Mouse (Mus musculus): ENCODE results near the gene Grn.
A peak's percentile ranks its signal among the peaks of the same experiment; 100 is the strongest.

Gene Grn

DNA sequence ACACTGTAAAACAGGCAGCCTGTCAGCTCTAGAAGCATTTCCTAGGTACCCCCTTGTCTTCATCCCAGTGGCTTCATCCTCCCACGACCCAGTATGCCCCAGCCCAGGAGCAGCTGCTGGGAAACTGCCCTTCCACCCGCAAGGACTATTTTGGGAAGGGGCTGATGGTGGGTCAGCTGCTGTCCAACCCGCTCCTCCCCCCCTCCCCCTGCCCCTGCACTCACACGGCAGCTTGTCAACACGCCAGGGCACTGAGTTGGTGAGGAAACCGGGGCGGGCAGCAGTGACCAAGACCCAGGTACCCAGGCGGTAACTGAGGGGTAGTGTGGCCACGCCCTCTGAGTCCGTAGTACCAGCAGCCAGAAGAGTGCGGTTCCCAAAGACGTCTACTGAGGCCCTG is 13.6 kb downstream of the Grn start:
- no peak for DNase-seq (ENCODE audit: low spot score)

DNA sequence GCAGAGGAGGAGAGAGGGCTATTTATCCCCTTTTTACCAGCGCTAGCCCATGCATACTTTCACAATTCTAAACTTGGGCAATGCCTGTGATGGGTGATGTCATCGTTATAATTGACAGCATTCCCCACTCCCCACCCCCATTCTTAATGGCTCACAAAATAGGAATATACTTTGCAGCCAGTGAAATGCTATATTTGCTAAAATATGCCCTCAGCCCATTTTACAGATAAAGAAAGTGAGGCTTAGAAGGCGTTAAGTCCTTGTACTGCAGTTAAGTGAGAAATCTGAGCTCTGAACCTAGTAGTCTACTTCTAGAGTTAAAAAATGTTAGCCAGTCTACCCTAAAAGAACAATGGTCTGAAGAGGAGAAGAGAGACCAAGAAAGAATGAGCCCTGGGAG is 14.2 kb downstream of the Grn start:
- DNase-seq (ENCODE audit: low spot score) = no peak

DNA sequence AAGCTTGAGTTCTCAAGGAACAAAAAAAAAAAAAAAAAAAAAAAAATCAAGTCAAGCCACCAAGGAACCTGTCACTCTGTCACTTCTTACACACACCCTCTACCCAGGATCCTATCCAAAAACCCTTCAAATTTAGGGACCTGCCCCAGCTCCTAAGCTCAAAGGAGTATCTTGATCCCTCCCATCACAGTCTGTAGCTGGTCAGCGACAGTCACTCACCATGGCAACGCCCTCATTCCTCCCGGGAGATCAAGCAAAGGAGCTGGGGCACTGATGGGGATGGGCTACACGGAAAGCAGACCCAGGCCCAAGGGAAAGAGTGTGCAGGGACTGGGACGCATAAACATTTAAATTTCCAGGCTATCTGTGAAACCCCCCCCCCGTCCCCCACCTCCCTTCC is 14.7 kb downstream of the Grn start:
- DNase-seq (ENCODE audit: low spot score) = no peak

DNA sequence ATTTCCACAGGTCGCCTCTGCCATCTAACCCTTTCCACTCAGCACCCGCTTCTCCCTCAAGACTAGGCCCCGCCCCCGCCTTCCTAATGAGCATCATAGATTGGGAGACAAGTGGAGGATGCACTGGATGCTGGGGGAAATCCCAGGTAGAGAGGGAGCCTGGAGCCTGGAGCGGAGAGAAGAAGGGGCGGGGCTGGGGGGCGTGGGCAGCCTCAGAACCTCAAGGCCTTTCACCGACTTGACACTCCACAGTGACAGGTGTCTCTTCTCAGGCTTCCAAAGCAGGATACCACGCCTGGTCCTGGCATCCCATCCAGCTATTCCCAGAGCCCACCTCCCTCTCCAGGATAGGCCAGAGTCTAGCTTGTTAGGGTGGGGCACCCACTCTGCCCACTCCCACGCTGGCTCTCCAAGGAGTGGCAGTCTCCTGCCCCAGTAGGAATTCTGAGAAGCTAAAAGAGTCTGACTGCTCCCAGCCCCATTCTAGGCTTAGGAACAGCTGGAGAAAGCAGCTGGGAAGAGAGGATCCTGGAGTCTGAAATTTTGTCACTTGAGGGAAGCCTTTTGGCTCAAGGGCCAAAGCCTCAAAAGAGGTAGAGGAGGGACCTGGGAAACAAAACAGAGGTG is 15.3 kb downstream of the Grn start:
- no peak for DNase-seq (ENCODE audit: low spot score)

DNA sequence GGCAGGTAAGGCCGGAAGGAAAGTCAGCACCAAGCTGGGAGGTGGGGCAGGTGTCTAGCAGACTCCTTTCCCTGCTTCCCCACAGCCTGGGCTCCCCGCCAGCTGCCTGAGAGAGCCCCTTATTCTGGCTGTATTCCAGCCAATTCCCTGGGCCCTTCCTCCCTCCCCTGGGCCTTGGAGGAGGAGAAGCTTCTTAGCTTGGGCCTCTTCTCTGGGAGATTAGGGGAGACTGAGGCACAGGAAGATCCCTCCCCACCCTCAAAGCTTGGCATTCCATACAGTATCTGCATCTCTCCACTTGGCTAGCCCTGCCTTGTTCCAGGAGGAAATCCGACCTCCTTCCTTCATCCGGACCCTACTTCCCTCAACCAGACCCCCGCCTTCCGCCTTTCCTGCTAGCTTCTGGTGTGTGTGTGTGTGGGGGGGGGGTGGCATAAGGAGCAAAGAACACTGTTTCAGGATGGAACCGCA is 15.8 kb downstream of the Grn start:
- no peak for DNase-seq (ENCODE audit: low spot score)

DNA sequence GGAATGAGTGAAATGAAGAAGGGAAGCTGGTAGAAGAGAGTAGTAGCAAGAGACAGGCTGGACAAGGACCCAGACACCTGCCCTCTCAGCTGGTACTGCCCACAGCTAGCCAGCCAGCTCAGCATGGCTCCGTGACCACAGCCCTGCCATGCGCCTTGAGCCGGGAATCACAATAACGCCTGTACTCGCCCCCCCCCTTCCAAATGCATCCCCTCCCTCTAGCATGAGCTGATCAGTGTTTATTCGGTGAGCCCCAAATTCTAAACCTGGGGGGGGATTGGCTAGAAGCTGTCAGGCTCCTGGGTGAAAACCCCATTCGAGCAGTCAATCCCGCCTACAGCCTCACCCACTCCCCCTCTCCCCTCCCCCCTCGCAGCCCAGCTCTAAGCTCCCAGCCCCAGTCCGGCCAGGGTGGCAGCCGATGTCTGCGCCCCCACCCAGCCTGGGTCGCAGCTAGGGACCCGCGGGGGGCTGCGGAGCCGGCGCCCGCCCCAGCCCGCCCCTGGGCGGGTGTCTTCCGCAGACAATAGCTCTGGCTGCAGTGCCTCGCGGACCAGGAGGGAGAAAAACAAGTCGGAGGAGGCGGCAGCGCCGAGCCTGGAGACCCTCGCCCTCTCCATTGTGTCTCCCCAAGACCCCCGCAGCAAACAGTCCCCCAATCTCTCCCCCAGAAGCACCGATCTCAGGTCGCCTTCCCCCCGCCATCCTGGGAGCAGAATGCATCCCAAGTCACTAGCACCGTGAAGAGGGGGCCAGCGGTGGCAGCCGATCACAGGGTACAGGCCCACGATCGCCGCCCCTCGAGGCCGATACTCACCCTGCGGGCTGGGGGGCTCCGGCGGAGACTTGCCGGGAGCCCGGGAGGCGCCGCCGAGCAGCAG is 16.7 kb downstream of the Grn start:
- DNase-seq (ENCODE audit: low spot score) = no peak

DNA sequence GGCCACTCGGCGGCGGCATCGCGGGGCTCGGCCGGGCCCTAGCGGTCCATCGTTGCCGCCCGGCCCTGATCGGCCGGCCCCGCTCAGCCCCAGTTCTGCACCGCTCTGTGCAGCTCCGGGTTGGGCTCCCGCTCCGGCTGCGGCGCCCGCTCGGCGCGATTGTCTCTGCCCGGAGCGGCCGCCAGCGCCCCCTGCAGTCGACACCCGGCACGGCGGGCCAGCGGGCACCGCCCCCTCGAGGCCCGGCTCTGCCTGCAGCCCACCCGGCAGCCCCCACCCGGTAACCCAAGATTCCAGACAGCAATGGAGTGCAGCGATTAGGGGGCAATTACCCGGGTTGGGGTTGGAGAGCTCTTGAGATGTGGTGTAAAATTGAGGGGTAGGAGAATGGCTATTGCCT is 17.4 kb downstream of the Grn start, which contains the start of gene Fam171a2:
TSS of gene Fam171a2 (minus strand) at position 186 of the 400 bp plus-strand sequence.
- DNase-seq (ENCODE audit: low spot score) = peak; percentile 85

DNA sequence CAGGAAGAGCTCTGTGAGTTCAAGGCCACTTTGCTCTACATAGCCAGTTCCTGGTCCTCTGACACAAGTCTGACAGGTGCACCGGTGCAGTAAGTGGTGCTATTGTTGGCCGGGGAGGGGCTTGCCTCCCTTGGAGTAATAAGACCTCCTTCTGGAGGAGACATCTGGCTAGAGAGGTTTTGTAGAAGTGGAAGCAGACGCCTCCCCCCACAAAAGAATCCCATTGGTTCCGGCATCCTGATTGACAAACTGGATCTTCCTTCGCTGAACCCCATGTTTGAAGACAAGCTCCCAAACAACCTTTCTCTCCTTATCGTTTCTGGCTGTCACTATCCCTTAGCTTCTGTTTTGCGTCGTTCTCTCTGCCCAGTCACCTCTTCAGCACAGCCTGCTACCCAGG is 18.2 kb downstream of the Grn start:
- no peak for DNase-seq (ENCODE audit: low spot score)

DNA sequence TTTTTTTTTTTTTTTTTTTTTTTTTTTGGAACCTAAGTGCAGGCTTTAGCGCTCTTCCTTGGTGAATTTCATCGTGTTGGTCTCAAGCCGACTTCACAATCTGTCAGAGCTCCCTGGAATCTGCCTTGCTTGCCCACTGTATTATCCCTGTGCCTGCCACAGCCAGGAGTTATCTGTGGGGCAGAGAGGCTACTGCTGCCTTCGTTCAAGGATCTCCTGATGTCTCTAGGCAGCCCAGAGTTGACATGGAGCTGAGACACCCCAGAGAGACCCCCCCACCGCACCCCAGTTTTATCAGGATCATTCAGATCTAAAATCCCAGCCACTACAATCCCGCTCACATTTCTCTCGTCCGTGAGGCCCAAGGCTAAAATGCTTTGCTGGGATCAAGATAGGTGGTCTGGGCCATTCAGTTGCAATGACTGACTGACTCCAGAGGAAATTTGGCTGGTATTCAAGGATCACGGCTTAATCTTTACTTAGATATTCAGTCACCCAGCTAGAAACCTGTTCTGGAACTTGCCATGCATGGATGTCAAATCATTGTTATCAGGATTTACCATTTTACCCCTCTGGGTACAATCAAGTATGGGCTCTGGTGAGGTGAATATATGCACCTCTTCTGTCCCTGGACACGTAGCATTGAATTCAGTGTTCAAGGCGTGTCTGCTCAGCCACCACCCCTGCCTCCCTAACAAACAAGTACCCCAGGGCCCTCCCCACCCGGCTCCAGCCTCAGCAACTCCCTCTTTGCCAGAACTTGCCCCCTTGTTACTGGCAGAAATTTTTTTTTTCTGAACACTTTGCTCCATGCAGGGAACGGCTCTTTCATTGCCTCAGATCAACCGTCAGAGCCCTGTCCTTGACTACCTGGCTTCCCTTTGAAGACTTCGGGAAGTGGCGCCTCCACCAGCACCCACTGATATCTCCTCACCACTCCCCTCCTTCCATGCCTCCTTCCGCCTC is 19.2 kb downstream of the Grn start:
- DNase-seq (ENCODE audit: low spot score) = no peak

DNA sequence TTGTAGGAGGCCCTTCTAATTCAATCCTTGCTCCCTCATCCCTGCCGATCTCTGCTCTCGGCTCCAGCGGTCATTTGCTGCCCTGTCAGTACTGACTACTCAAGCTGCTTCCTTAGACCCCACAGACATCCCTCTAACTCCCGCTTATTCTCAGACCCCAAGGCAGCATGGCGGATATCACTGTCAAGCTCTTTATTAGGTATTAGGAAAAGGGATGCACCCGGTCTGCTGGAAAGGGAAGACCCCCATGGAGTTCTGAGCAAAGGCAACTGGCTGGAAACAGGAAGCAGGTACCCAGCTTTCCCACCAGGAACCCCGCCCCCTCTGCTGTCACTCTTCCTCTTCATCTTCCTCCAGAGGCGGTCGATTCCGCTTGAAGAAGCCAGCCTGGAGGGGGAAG is 23.0 kb downstream of the Grn start:
- no peak for DNase-seq (ENCODE audit: low spot score)

DNA sequence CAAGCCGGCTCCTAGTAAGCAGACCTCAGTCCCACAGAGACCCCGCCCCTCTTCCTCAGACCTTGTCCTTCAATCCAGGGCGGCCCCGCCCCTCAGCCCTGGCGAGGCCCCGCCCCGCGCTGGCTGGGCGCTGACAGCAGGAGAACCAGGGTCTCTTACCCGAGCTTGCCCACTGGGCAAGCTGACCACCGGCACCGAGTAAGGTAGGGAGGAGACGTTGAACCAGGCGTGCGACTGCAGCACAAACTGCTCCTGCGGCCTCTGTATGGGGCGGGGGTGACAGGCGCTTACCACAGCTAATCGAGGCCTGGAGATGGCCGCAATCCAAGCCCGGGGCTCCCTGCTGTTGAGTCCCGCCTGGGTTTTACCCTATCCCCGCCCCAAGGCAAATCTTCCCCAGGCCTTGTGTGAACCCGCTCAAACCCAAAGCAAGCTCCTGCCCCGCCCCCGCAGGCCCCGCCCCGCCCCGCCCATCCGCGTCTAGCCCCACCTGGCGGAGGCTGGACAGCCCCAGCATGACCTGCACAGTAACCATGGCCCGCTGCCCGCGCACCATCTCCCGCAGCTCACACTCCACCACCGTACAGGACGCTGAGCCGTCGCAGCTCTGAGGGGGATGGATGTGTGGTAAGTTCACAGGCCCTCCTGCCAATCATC is 25.8 kb downstream of the Grn start:
- DNase-seq (ENCODE audit: low spot score) = peak; percentile 61

DNA sequence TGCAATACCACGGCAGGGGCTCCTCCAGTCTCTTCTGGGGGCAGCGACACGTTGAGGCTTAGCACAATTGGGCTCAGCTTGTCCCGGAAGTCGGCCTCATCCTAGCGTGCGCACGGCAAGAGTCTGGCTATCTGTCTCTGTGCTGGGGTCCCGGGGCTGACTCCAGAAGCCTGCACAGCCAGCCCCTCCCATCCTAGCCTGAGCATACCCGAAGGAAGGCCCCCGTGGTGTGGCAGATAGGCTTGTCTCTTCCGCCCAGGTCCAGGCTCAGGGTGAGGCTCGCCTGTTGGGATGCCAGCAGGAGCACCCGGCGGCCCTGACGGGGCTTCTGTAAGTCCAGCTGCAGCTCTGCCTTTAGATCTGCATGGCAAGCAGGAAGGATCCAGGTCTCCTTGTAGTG is 30.4 kb downstream of the Grn start:
- DNase-seq (ENCODE audit: low spot score) = no peak

DNA sequence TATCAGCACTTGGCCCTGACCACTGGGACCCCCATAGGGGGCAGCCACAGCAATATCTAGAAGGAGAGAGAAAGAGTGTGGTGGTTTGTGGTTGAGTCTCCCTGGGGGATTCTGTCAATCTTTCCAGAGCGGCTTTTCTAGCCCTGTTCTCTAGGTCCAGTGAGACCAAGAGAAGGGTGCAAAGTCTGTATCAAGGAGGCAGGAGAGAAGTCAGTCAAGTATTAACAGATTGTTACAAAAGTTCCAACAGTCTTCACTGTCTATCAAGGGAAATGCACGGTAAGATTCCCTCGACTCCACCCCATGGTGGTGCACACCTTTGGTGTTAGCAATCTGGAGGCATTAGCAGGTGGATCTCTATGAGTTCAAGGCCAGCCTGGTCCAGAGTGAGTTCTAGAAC is 31.6 kb downstream of the Grn start:
- DNase-seq (ENCODE audit: low spot score) = no peak

DNA sequence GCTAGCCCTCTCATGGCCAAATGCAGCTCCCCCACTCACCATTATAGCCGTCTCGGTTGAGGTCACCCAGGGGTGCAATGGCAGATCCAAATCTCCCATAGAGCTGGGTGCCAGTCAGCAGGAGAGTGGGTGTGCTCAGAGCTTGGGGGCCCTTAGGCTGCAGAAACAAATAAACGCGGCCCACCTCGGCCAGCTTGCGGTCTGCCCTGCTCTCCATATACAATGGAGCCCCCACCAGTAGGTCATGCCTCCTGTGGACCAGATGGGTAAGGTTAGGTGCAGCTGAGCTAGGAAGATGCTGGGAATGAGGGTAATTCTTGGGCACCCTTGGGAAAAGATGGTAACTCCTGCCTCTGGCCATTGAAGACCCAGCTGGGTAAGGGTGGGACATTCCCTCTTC is 34.8 kb downstream of the Grn start:
- DNase-seq (ENCODE audit: low spot score) = no peak

DNA sequence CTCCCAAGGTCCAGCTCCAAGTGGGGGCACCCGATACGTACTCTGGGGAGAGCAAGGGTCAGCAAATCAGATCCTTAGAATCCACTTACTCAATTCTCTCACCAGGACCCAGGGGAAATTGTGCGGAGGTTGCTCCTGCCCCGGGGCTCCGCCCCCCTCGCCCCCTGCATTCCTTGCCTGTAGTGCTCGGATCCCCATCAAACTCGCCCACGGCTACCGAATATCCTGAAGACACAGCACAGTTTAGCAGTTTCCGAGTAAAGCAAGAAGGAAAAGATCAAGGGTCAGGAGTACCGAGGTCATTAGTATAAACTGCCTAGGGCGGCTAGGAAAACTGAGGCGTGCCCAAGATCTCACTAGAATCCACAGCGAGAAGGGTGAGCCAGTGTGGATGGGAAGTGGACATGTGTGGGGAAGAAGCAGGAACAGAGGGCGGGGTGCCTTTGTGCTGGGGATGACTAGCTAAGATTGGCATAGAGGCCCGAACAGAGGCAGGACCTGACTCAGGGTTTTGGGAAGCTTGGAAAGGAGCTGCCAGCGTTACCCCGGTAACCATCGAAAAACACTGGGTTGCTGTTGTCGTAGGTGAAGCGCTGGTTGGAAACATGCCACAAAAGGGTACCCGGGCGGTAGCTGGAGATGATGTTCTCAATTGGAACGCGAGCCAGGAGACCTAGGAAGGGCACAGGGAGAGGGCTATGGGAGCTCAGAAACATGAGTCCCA is 35.8 kb downstream of the Grn start:
- DNase-seq (ENCODE audit: low spot score) = peak; percentile 56

DNA sequence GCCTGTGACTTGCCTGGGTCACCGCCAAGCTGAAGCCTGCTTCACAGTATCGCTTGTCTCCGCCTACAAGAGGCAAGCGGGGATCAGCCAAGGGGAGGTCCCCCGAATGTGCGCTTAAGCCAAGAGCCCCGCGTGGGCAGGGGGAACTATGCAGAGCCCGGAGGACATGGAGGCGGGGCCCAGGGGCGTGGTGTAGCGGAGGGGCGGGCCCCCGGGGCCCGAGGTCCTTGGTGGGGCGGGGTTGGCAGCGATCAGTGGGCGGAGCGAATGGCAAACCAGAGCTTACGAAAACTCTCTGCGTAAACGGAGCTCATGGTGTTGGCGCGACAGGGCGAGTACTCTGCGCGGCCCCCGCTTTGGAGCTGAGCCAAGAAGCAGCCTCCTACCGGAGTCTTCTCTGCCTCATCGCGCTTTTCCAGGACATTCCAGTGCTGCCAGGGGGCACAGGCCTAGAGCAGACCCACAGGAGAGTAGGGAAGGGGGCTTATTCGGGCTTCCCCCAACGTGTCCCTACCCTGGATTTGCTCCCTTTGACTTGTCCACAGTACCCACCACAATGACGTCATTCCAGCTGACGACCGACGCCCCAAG is 37.0 kb downstream of the Grn start:
- peak; percentile 98 for DNase-seq (ENCODE audit: low spot score)

DNA sequence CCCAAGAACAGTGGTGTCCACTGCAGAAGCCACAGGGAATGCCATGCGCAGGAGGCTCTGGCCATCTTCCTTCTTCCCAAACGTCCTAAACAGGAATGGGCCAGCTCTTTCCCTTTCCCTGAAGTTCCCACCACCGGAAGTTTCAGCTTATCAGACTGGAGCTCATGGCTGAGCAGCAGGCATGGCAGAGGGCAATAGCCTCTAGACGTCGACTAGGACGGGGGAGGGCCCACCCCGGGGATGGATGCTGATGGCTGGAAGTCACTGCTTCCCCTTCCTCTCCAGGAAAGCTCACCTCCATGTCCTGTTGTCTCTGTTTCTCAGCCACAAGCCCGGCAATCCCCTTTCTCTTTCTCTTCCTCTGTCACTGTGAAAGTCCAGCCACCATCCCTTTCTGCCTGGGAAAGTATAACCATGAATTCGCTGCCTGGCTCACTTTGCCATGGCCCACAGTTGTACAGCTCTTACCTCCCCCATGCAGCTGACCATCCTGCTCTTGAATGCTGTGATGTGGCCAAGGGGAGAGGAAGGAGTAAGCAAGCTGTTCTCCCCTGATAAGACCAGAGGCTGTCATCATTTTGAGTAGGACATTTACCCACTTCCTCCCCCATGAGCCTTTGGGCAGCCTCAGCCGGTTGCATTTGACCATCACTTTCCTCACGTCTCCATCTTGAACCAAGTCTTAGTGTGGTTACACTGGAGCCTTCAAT is 39.7 kb downstream of the Grn start, which contains the start of gene Itga2b:
TSS of gene Itga2b (minus strand) at position 475 of the 710 bp plus-strand sequence.
- no peak for DNase-seq (ENCODE audit: low spot score)

DNA sequence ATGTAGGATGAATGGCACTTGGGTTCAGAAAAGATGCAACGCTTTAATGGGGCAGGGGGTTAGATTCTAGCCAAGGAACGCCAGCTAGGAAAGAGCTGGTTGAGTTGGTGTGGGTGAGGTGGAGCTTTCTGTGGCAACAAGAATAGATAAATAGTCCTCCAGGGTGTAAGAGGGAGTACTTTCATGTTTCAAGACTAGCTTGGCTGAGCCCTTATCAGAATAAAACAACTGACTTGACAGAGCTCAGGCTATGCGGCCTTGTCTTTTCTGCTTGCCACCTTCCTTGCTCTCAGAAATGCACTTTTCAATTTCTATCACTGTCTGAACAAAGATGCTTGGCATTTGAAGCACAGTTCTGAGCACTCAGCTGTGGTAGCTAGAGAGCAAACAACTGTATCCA is 44.9 kb downstream of the Grn start:
- DNase-seq (ENCODE audit: low spot score) = no peak

DNA sequence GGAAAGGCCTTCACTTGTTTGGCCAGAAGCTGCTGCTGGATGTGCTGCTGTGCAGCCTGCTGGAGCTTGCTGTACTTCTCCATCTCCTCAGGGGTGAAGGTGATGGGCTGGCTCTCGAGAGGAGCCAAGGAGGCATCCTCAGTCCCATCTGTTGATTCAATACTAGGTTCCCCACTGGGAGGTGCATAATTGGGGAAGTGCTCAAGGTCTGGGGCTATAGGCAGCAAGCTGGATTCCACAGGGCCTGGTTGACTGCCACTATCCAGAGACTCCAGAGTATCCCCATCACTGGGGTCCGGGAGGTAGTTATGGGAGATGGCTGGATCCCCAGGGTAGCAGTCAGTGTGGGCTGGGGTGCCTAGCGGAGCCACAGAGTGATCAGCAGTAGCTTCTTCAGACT is 48.6 kb downstream of the Grn start:
- DNase-seq (ENCODE audit: low spot score) = no peak

DNA sequence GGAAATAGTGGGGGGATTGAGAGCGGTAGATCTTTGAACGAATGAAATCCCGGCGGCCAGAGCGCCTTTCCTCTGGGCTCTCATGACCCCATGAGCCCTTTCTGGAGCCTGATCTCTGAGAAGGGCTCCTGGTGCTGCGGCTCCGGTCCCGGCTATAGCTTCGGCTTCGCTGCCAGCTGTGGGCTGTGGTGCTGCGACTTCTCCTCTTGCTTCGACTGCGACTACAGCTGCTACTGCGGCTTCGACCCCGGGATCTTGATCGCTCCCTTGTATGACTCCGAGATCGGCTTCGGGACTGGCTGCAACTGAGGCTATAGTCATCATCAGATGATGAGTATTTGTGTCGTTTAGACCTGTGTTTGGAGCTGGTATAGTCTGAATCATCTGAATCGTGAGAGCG is 49.5 kb downstream of the Grn start:
- DNase-seq (ENCODE audit: low spot score) = no peak

Measured in urinary bladder, postnatal 25 days (tissue).